Mouse (Mus musculus): ENCODE results near the gene Opn4. TPM values are rescaled to one million over a fixed set of nuclear protein-coding genes. Genes with fewer than 3 reads are reported as not detected.
A peak's percentile ranks its signal among the peaks of the same experiment; 100 is the strongest.

The Opn4 gene
- polyA plus RNA-seq, 1 experiment from 2014 or later = not detected

GRCm38 (mm10) chr14:34569534-34570194 is 30.3 kb downstream of the Opn4 start:
- Histone ChIP-seq H3K27me3 (ENCODE audit: insufficient read depth, low read length) (no peaks in the 10 kb centered on the region), H3K9ac (replicated peaks) (no peak overlapping the region), H3K4me2 (ENCODE audit: low read depth, low read length) (peak overlapping the region; percentile 45), H3K4me3 (ENCODE audit: low read depth, low read length) (no peak overlapping the region), H3K9me3 (ENCODE audit: low read length) (no peaks in the 10 kb centered on the region), H3K27ac (ENCODE audit: low read depth) (no peak overlapping the region), H3K4me1 (ENCODE audit: insufficient read depth) (no peaks in the 10 kb centered on the region), H3K36me3 (replicated peaks; ENCODE audit: insufficient read depth, low read length) (no peaks in the 10 kb centered on the region)
- WGBS (ENCODE audit: insufficient replicate concordance) = 32% methylated on average over 27 of the region's 27 CpGs
- no peak for DNase-seq
- no peak for TF ChIP-seq EP300 (IDR thresholded peaks at IDR 0.05; ENCODE audit: low read depth)
- ATAC-seq = no peak

DNA sequence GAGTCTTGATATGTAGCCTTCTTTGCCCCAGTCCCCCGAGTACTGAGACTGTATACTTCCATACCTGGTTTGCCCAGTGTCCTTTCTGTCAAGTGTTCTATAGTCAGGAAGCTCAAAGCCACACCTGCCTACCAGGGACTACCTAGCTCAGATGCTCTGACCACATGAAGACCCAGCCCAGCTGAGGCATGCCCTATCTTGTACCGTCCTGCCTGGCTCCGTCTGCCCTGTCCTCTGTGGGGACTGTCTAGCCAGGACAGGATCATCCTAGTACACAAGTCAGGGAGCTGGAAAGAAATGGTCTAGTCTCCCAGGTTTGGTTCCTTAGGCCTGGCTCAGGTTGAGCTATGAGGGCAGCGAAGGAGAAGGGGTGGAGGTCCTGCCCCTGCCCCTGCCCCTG is 31.3 kb downstream of the Opn4 start:
- H3K4me3 ChIP-seq (ENCODE audit: low read depth, low read length) = no peak overlapping the region
- 67% methylated on average over 4 of the region's 4 CpGs for WGBS (ENCODE audit: insufficient replicate concordance)
- no peaks in the 10 kb centered on the region for H3K4me1 ChIP-seq (ENCODE audit: insufficient read depth)
- H3K9ac ChIP-seq (replicated peaks) = no peak overlapping the region
- no peaks in the 10 kb centered on the region for H3K9me3 ChIP-seq (ENCODE audit: low read length)
- H3K36me3 ChIP-seq (replicated peaks; ENCODE audit: insufficient read depth, low read length) = no peaks in the 10 kb centered on the region
- no peak for TF ChIP-seq EP300 (IDR thresholded peaks at IDR 0.05; ENCODE audit: low read depth)
- no peak for TF ChIP-seq CTCF (IDR thresholded peaks at IDR 0.05; ENCODE audit: low read depth)
- H3K4me2 ChIP-seq (ENCODE audit: low read depth, low read length) = no peak overlapping the region
- H3K27me3 ChIP-seq (ENCODE audit: insufficient read depth, low read length) = no peaks in the 10 kb centered on the region
- ATAC-seq (no peak), DNase-seq (no peak)
- no peak overlapping the region for H3K27ac ChIP-seq (ENCODE audit: low read depth)

DNA sequence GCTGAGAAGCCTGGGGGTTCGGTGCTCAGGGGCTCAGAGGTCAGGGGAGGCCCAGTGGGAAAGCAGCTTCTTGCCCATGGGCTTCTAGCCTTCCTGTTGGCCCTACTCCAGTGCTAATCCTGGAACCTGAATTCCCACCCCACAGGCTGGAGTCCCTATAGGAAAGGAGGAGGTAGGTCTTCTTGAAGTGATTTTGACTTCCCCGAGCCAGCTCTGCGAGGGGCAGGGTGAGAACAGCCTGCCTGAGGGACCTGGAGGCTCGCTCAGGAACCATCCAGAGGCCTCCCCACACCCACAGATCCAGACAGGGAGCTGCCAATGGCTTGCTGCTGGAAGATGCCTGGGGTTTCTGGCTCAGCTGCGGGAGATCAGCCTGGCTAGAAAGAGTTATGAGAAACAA is 32.2 kb downstream of the Opn4 start:
- Histone ChIP-seq H3K9ac (replicated peaks) (no peak overlapping the region), H3K4me2 (ENCODE audit: low read depth, low read length) (no peak overlapping the region), H3K36me3 (replicated peaks; ENCODE audit: insufficient read depth, low read length) (no peaks in the 10 kb centered on the region), H3K9me3 (ENCODE audit: low read length) (no peaks in the 10 kb centered on the region), H3K4me1 (ENCODE audit: insufficient read depth) (no peaks in the 10 kb centered on the region), H3K27ac (ENCODE audit: low read depth) (no peak overlapping the region), H3K27me3 (ENCODE audit: insufficient read depth, low read length) (no peaks in the 10 kb centered on the region), H3K4me3 (ENCODE audit: low read depth, low read length) (no peak overlapping the region)
- DNase-seq = no peak
- 64% methylated on average over 5 of the region's 5 CpGs for WGBS (ENCODE audit: insufficient replicate concordance)
- TF ChIP-seq CTCF (IDR thresholded peaks at IDR 0.05; ENCODE audit: low read depth) (no peak), EP300 (IDR thresholded peaks at IDR 0.05; ENCODE audit: low read depth) (no peak)
- no peak for ATAC-seq

- 82% methylated on average over 7 of the region's 7 CpGs for WGBS (ENCODE audit: insufficient replicate concordance)
- DNase-seq = no peak
These were observed 33.4 kb downstream of the Opn4 start for GRCm38 (mm10) chr14:34566530-34566929.

DNA sequence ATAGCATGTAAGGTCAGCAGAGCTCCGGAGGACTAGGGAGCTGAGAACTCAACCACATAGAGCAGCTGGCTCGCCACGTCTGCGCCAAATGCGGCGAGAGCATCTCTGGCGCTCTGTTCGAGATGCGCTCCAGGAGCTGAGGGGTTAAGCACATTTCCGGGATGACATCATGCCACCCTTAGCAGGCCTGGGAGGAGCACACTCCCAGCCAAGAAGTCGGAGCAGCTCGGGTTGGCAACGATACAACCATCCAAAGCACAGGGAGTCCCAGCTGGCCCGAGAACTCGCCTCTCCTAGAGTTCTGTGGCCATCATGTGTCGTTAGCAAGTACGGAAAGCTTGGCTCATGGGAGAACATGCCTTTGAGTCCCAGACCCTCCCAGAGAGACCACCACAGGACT is 34.2 kb downstream of the Opn4 start:
- H3K4me2 ChIP-seq (ENCODE audit: low read depth, low read length) = no peak overlapping the region
- WGBS (ENCODE audit: insufficient replicate concordance) = 68% methylated on average over 17 of the region's 17 CpGs
- H3K27me3 ChIP-seq (ENCODE audit: insufficient read depth, low read length) = no peaks in the 10 kb centered on the region
- no peaks in the 10 kb centered on the region for H3K36me3 ChIP-seq (replicated peaks; ENCODE audit: insufficient read depth, low read length)
- H3K27ac ChIP-seq (ENCODE audit: low read depth) = no peak overlapping the region
- DNase-seq (no peak), ATAC-seq (no peak)
- H3K9ac ChIP-seq (replicated peaks) = no peak overlapping the region
- no peak overlapping the region for H3K4me3 ChIP-seq (ENCODE audit: low read depth, low read length)
- no peak for TF ChIP-seq EP300 (IDR thresholded peaks at IDR 0.05; ENCODE audit: low read depth)
- no peak for TF ChIP-seq CTCF (IDR thresholded peaks at IDR 0.05; ENCODE audit: low read depth)
- no peaks in the 10 kb centered on the region for H3K4me1 ChIP-seq (ENCODE audit: insufficient read depth)
- no peaks in the 10 kb centered on the region for H3K9me3 ChIP-seq (ENCODE audit: low read length)

More at GRCm38 (mm10) chr14:34566530-34566929, 33.4 kb downstream of the Opn4 start:
- Histone ChIP-seq H3K4me3 (ENCODE audit: low read depth, low read length) (no peak overlapping the region), H3K9me3 (ENCODE audit: low read length) (no peaks in the 10 kb centered on the region), H3K27ac (ENCODE audit: low read depth) (no peak overlapping the region), H3K4me2 (ENCODE audit: low read depth, low read length) (no peak overlapping the region), H3K4me1 (ENCODE audit: insufficient read depth) (no peaks in the 10 kb centered on the region), H3K27me3 (ENCODE audit: insufficient read depth, low read length) (no peaks in the 10 kb centered on the region), H3K36me3 (replicated peaks; ENCODE audit: insufficient read depth, low read length) (no peaks in the 10 kb centered on the region), H3K9ac (replicated peaks) (no peak overlapping the region)
- ATAC-seq = no peak
- TF ChIP-seq CTCF (IDR thresholded peaks at IDR 0.05; ENCODE audit: low read depth) (no peak), EP300 (IDR thresholded peaks at IDR 0.05; ENCODE audit: low read depth) (no peak)

GRCm38 (mm10) chr14:34564646-34565045 is 35.3 kb downstream of the Opn4 start:
- WGBS (ENCODE audit: insufficient replicate concordance) = 70% methylated on average over 4 of the region's 5 CpGs
- no peaks in the 10 kb centered on the region for H3K36me3 ChIP-seq (replicated peaks; ENCODE audit: insufficient read depth, low read length)
- H3K4me1 ChIP-seq (ENCODE audit: insufficient read depth) = no peaks in the 10 kb centered on the region
- DNase-seq = no peak
- no peaks in the 10 kb centered on the region for H3K27me3 ChIP-seq (ENCODE audit: insufficient read depth, low read length)
- TF ChIP-seq EP300 (IDR thresholded peaks at IDR 0.05; ENCODE audit: low read depth) (no peak), CTCF (IDR thresholded peaks at IDR 0.05; ENCODE audit: low read depth) (no peak)
- ATAC-seq = no peak
- no peak overlapping the region for H3K27ac ChIP-seq (ENCODE audit: low read depth)
- no peak overlapping the region for H3K4me3 ChIP-seq (ENCODE audit: low read depth, low read length)
- no peaks in the 10 kb centered on the region for H3K9me3 ChIP-seq (ENCODE audit: low read length)
- no peak overlapping the region for H3K4me2 ChIP-seq (ENCODE audit: low read depth, low read length)
- H3K9ac ChIP-seq (replicated peaks) = no peak overlapping the region
